Mouse (Mus musculus): ENCODE data around the gene Tmem208. TPM values are rescaled to one million over a fixed set of nuclear protein-coding genes. Genes with fewer than 3 reads are reported as not detected.

Gene Tmem208
- total and polyA plus RNA-seq, 3 experiments: 76.2 to 133 (median 88.1) TPM

- TF ChIP-seq MAFK (IDR thresholded peaks at IDR 0.05; ENCODE audit: insufficient replicate concordance, low read length) (no peak), IRF4 (IDR thresholded peaks at IDR 0.05; ENCODE audit: low read depth, low read length) (no peak), CHD2 (IDR thresholded peaks at IDR 0.05; ENCODE audit: low read length) (no peak), POLR2AphosphoS2 (IDR thresholded peaks at IDR 0.05; ENCODE audit: low read depth, low read length) (no peak), ZMIZ1 (IDR thresholded peaks at IDR 0.05; ENCODE audit: low read depth, low read length) (no peak), JUND (conservative IDR thresholded peaks at IDR 0.05; ENCODE audit: low read depth, low read length) (no peak), MYC (IDR thresholded peaks at IDR 0.05; ENCODE audit: low read depth, low read length) (no peak), TBP (conservative IDR thresholded peaks at IDR 0.05; ENCODE audit: low read depth, low read length) (no peak), MAX (IDR thresholded peaks at IDR 0.05; ENCODE audit: low read length) (no peak), POLR2A (IDR thresholded peaks at IDR 0.05; ENCODE audit: low read depth, low read length) (no peak)
- no peaks in the 10 kb centered on the region for H3K79me2 ChIP-seq (replicated peaks; ENCODE audit: control insufficient read depth, extremely low read depth, insufficient read depth, poor library complexity, severe bottlenecking)
- peaks cover 7 to 54% of the 10 kb centered on the region in 2 experiments for H3K36me3 ChIP-seq (replicated peaks in 1 of 2; ENCODE audit: control insufficient read depth in 1 of 2, insufficient read depth in 1 of 2, low read length in 1 of 2)
- in situ Hi-C loops (cut with MboI; ENCODE audit: low pct_ligation_motif_present, low pct_unique_long_range_greater_than_20kb, low sequenced_read_pairs) (no loop called here), dilution Hi-C loops (cut with MboI; ENCODE audit: extremely low pct_ligation_motif_present, extremely low pct_unique_long_range_greater_than_20kb, low sequenced_read_pairs) (no loop called here)
- H3K27ac ChIP-seq (ENCODE audit: insufficient read depth, low read depth): no peak overlapping the region
- no peaks in the 10 kb centered on the region for H3K9me3 ChIP-seq (replicated peaks; ENCODE audit: low read length)
- no peak for DNase-seq (ENCODE audit: extremely low read depth)
- no peak overlapping the region for H3K4me2 ChIP-seq (ENCODE audit: insufficient read depth, low read depth, poor library complexity, severe bottlenecking)
- H3K4me1 ChIP-seq (ENCODE audit: control insufficient read depth in 1 of 2, insufficient read depth in 2 of 2): peaks cover 0 to 2% of the 10 kb centered on the region in 2 experiments; a peak in 1 of 4 replicates
- no peaks in the 10 kb centered on the region for H3K27me3 ChIP-seq (replicated peaks)
- H3K9ac ChIP-seq (ENCODE audit: insufficient read depth, low read depth): no peak overlapping the region
- no peak overlapping the region for H3K4me3 ChIP-seq (replicated peaks in 1 of 3; ENCODE audit: low read depth in 2 of 3, low read length in 2 of 3, poor library complexity in 1 of 3)
Measured at GRCm38 (mm10) chr8:105278911-105279334, 47.2 kb upstream of the Tmem208 start.

GRCm38 (mm10) chr8:105280567-105280966, 45.6 kb upstream of the Tmem208 start:
- Histone ChIP-seq H3K9me3 (replicated peaks; ENCODE audit: low read length) (no peaks in the 10 kb centered on the region), H3K27me3 (replicated peaks) (no peaks in the 10 kb centered on the region), H3K27ac (ENCODE audit: insufficient read depth, low read depth) (no peak overlapping the region), H3K79me2 (replicated peaks; ENCODE audit: control insufficient read depth, extremely low read depth, insufficient read depth, poor library complexity, severe bottlenecking) (no peaks in the 10 kb centered on the region), H3K36me3 (replicated peaks in 1 of 2; ENCODE audit: control insufficient read depth in 1 of 2, insufficient read depth in 1 of 2, low read length in 1 of 2) (peaks cover 13 to 67% of the 10 kb centered on the region in 2 experiments), H3K4me3 (replicated peaks in 1 of 3; ENCODE audit: low read depth in 2 of 3, low read length in 2 of 3, poor library complexity in 1 of 3) (no peak overlapping the region), H3K4me1 (ENCODE audit: control insufficient read depth in 1 of 2, insufficient read depth in 2 of 2) (peaks cover 0 to 2% of the 10 kb centered on the region in 2 experiments; a peak in 1 of 4 replicates), H3K9ac (ENCODE audit: insufficient read depth, low read depth) (no peak overlapping the region), H3K4me2 (ENCODE audit: insufficient read depth, low read depth, poor library complexity, severe bottlenecking) (no peak overlapping the region)
- DNase-seq (ENCODE audit: extremely low read depth): no peak
- no peak for TF ChIP-seq USF2 (conservative IDR thresholded peaks at IDR 0.05; ENCODE audit: low read depth, low read length)
- TF ChIP-seq POLR2AphosphoS2 (IDR thresholded peaks at IDR 0.05; ENCODE audit: low read depth, low read length): no peak
- no peak for TF ChIP-seq ETS1 (conservative IDR thresholded peaks at IDR 0.05; ENCODE audit: low read depth, low read length)
- no peak for TF ChIP-seq TBP (conservative IDR thresholded peaks at IDR 0.05; ENCODE audit: low read depth, low read length)
- TF ChIP-seq MEF2A (IDR thresholded peaks at IDR 0.05; ENCODE audit: borderline replicate concordance, low read depth, low read length): no peak
- no peak for TF ChIP-seq ELF1 (IDR thresholded peaks at IDR 0.05; ENCODE audit: low read depth, low read length)
- TF ChIP-seq RCOR1 (conservative IDR thresholded peaks at IDR 0.05; ENCODE audit: low read depth, low read length): no peak
- TF ChIP-seq ZC3H11A (IDR thresholded peaks at IDR 0.05; ENCODE audit: low read depth, low read length): no peak
- TF ChIP-seq ZMIZ1 (IDR thresholded peaks at IDR 0.05; ENCODE audit: low read depth, low read length): no peak
- no peak for TF ChIP-seq MAFK (IDR thresholded peaks at IDR 0.05; ENCODE audit: insufficient replicate concordance, low read length)
- TF ChIP-seq MAZ (IDR thresholded peaks at IDR 0.05; ENCODE audit: low read depth, low read length): no peak
- no peak for TF ChIP-seq JUN (IDR thresholded peaks at IDR 0.05; ENCODE audit: insufficient read depth, low read depth, low read length)
- no peak for TF ChIP-seq EP300 (IDR thresholded peaks at IDR 0.05; ENCODE audit: low read length)
- dilution Hi-C loops (cut with MboI; ENCODE audit: extremely low pct_ligation_motif_present, extremely low pct_unique_long_range_greater_than_20kb, low sequenced_read_pairs) (no loop called here), in situ Hi-C loops (cut with MboI; ENCODE audit: low pct_ligation_motif_present, low pct_unique_long_range_greater_than_20kb, low sequenced_read_pairs) (loop anchor here (10.0 kb wide), 1 partner anchor 156 kb away; no protein-coding TSS in a partner anchor)
